Mouse (Mus musculus): ENCODE measurements around the gene Csnk1g2. TPM values are rescaled to one million over a fixed set of nuclear protein-coding genes. Genes with fewer than 3 reads are reported as not detected.
"Not testable (repeated sequence)": the region's sequence is repeated elsewhere in the genome, so short reads cannot be mapped to it uniquely, and the experiment has no call there.

Csnk1g2 gene
- total and polyA plus RNA-seq, 2 experiments from 2014 or later: 94.1 to 127 TPM

DNA sequence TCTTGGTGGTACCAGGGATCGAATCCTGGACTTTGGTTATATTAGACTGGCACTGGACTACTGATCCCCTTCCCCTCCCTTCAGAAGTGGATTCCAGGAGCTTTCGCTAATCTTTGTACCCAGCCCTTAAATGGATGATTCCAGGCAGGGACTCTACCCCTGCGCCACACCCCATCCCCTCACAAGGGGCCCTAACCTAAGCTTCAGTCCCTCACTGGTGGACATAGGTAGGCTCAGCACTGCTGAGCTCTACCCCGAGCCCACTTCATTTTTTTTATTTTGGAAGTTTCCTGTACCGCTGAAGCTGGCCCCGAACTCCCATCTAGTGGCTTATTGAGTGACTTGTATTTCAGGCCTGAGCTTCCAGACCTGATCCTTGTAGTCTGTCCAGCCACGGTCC, 19.3 kb upstream of the Csnk1g2 start:
- WGBS: 36% methylated on average over 7 of the region's 7 CpGs
- Histone ChIP-seq H3K27ac (ENCODE audit: low read depth, low read length) (peak overlapping the region; percentile 93), H3K9ac (peak overlapping the region; percentile 57), H3K36me3 (ENCODE audit: insufficient read depth) (peaks cover 23% of the 10 kb centered on the region), H3K9me3 (ENCODE audit: low read length) (no peaks in the 10 kb centered on the region), H3K27me3 (ENCODE audit: insufficient read depth, low read length) (no peaks in the 10 kb centered on the region; the same call in 1 of the 2 replicates), H3K4me2 (ENCODE audit: low read depth) (peak overlapping the region; percentile 66), H3K4me1 (ENCODE audit: insufficient read depth) (peaks cover 12% of the 10 kb centered on the region; the same call in 1 of the 2 replicates), H3K4me3 (ENCODE audit: low read depth, low read length) (peak overlapping the region; percentile 64)
- ATAC-seq: no peak
- DNase-seq: no peak
- TF ChIP-seq CTCF (IDR thresholded peaks at IDR 0.05; ENCODE audit: low read depth): no peak

- Histone ChIP-seq H3K4me1 (ENCODE audit: insufficient read depth) (peaks cover 12% of the 10 kb centered on the region; the same call in 1 of the 2 replicates), H3K9me3 (ENCODE audit: low read length) (no peaks in the 10 kb centered on the region), H3K27ac (ENCODE audit: low read depth, low read length) (no peak overlapping the region), H3K4me3 (ENCODE audit: low read depth, low read length) (no peak overlapping the region), H3K4me2 (ENCODE audit: low read depth) (peak overlapping the region; percentile 66), H3K27me3 (ENCODE audit: insufficient read depth, low read length) (no peaks in the 10 kb centered on the region; the same call in 1 of the 2 replicates), H3K9ac (peak overlapping the region; percentile 57; the same call in 1 of the 2 replicates), H3K36me3 (ENCODE audit: insufficient read depth) (peaks cover 30% of the 10 kb centered on the region)
- ATAC-seq: no peak
- no peak for TF ChIP-seq CTCF (IDR thresholded peaks at IDR 0.05; ENCODE audit: low read depth)
- WGBS: 96% methylated on average over 7 of the region's 7 CpGs
- DNase-seq: no peak
Observed at GRCm38 (mm10) chr10:80604001-80604509, 18.6 kb upstream of the Csnk1g2 start.

- Histone ChIP-seq H3K4me3 (ENCODE audit: low read depth, low read length) (no peak overlapping the region), H3K4me1 (ENCODE audit: insufficient read depth) (peaks cover 12% of the 10 kb centered on the region; the same call in 1 of the 2 replicates), H3K27me3 (ENCODE audit: insufficient read depth, low read length) (no peaks in the 10 kb centered on the region), H3K9ac (no peak overlapping the region), H3K4me2 (ENCODE audit: low read depth) (no peak overlapping the region), H3K36me3 (ENCODE audit: insufficient read depth) (peaks cover 38% of the 10 kb centered on the region), H3K9me3 (ENCODE audit: low read length) (no peaks in the 10 kb centered on the region), H3K27ac (ENCODE audit: low read depth, low read length) (no peak overlapping the region)
- DNase-seq (no peak), ATAC-seq (no peak)
- 93% methylated on average over 2 of the region's 2 CpGs for WGBS
- no peak for TF ChIP-seq CTCF (IDR thresholded peaks at IDR 0.05; ENCODE audit: low read depth)
Observed at GRCm38 (mm10) chr10:80604988-80605387, 17.6 kb upstream of the Csnk1g2 start.

- H3K27ac ChIP-seq (ENCODE audit: low read depth, low read length); DNase-seq: not testable (repeated sequence)
Observed at GRCm38 (mm10) chr10:80605721-80606120, 16.9 kb upstream of the Csnk1g2 start, which contains the start of gene Gm49322. TSS of gene Gm49322 (plus strand) at chr10:80606021.

GRCm38 (mm10) chr10:80606306-80606705, 16.3 kb upstream of the Csnk1g2 start:
- no peak for TF ChIP-seq CTCF (IDR thresholded peaks at IDR 0.05; ENCODE audit: low read depth)
- Histone ChIP-seq H3K4me2 (ENCODE audit: low read depth) (no peak overlapping the region), H3K4me1 (ENCODE audit: insufficient read depth) (peaks cover 12% of the 10 kb centered on the region; the same call in 1 of the 2 replicates), H3K36me3 (ENCODE audit: insufficient read depth) (peaks cover 38% of the 10 kb centered on the region), H3K4me3 (ENCODE audit: low read depth, low read length) (no peak overlapping the region), H3K27me3 (ENCODE audit: insufficient read depth, low read length) (no peaks in the 10 kb centered on the region), H3K9me3 (ENCODE audit: low read length) (no peaks in the 10 kb centered on the region), H3K27ac (ENCODE audit: low read depth, low read length) (no peak overlapping the region), H3K9ac (no peak overlapping the region)
- no peak for ATAC-seq
- WGBS: 91% methylated on average over 23 of the region's 23 CpGs
- no peak for DNase-seq

More at GRCm38 (mm10) chr10:80605721-80606120, 16.9 kb upstream of the Csnk1g2 start, which contains the start of gene Gm49322:
- H3K4me3 ChIP-seq (ENCODE audit: low read depth, low read length); H3K27me3 ChIP-seq (ENCODE audit: insufficient read depth, low read length); H3K9ac ChIP-seq; ATAC-seq; H3K9me3 ChIP-seq (ENCODE audit: low read length); H3K4me2 ChIP-seq (ENCODE audit: low read depth): not testable (repeated sequence)
- Histone ChIP-seq H3K36me3 (ENCODE audit: insufficient read depth) (peaks cover 38% of the 10 kb centered on the region), H3K4me1 (ENCODE audit: insufficient read depth) (peaks cover 12% of the 10 kb centered on the region; the same call in 1 of the 2 replicates)
- WGBS: 85% methylated on average over 4 of the region's 4 CpGs

DNA sequence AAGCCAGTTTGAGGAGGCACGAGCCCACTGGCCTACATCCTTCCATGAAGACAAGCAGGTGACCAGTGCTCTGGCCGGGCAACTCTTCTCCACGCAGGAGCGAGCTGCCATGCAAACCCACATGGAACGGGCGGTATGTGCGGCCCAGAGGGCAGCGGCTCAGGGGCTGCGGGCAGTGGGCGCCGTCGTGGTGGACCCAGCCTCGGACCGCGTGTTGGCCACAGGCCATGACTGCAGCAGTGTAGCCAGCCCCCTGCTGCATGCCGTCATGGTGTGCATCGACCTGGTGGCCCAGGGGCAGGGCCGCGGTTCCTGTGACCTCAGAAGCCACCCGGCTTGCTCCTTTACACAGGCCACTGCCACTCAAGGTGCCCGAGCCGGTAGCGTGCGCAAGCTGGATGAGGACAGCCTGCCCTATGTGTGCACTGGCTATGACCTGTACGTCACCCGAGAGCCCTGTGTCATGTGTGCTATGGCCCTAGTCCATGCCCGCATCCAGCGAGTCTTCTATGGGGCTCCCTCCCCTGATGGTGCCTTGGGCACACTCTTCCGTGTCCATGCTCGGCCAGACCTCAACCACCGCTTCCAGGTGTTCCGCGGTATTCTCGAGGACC, 15.8 kb upstream of the Csnk1g2 start:
- DNase-seq (no peak), ATAC-seq (no peak)
- H3K9ac ChIP-seq: no peak overlapping the region
- no peak overlapping the region for H3K4me2 ChIP-seq (ENCODE audit: low read depth)
- H3K27me3 ChIP-seq (ENCODE audit: insufficient read depth, low read length): no peaks in the 10 kb centered on the region
- TF ChIP-seq CTCF (IDR thresholded peaks at IDR 0.05; ENCODE audit: low read depth): no peak
- peaks cover 12% of the 10 kb centered on the region; the same call in 1 of the 2 replicates for H3K4me1 ChIP-seq (ENCODE audit: insufficient read depth)
- H3K36me3 ChIP-seq (ENCODE audit: insufficient read depth): peaks cover 38% of the 10 kb centered on the region
- H3K4me3 ChIP-seq (ENCODE audit: low read depth, low read length): no peak overlapping the region
- no peak overlapping the region for H3K27ac ChIP-seq (ENCODE audit: low read depth, low read length)
- WGBS: 96% methylated on average over 34 of the region's 34 CpGs
- no peaks in the 10 kb centered on the region for H3K9me3 ChIP-seq (ENCODE audit: low read length)

- Histone ChIP-seq H3K9ac (no peak overlapping the region), H3K4me3 (ENCODE audit: low read depth, low read length) (no peak overlapping the region), H3K9me3 (ENCODE audit: low read length) (no peaks in the 10 kb centered on the region), H3K27me3 (ENCODE audit: insufficient read depth, low read length) (no peaks in the 10 kb centered on the region), H3K36me3 (ENCODE audit: insufficient read depth) (peaks cover 48% of the 10 kb centered on the region), H3K27ac (ENCODE audit: low read depth, low read length) (no peak overlapping the region), H3K4me1 (ENCODE audit: insufficient read depth) (peaks cover 7% of the 10 kb centered on the region; the same call in 1 of the 2 replicates), H3K4me2 (ENCODE audit: low read depth) (no peak overlapping the region)
- TF ChIP-seq CTCF (IDR thresholded peaks at IDR 0.05; ENCODE audit: low read depth): no peak
- DNase-seq: no peak
- ATAC-seq: no peak
- WGBS: 93% methylated on average over 3 of the region's 3 CpGs
Observed at GRCm38 (mm10) chr10:80608435-80608834, 14.2 kb upstream of the Csnk1g2 start.
